Mouse (Mus musculus) thymus, adult 2 months (tissue): ENCODE results near the gene Htra1.

ENCODE experiments used
- CTCF ChIP-seq: fragments of 200-500 bp; IDR thresholded peaks from 2 replicates; pipeline ENCODE4 v1.5.1; 2012; ENCODE audit warnings: mild to moderate bottlenecking, control low read depth, low read length, moderate library complexity, borderline replicate concordance; ENCODE audit not compliant: control insufficient read depth, poor library complexity, insufficient read depth; ENCODE audit errors: extremely low read depth
- POLR2A ChIP-seq: fragments of 200-500 bp; IDR thresholded peaks from 2 replicates; pipeline ENCODE4 v1.6.1; 2012; ENCODE audit warnings: mild to moderate bottlenecking, low read length, control low read depth, moderate library complexity; ENCODE audit not compliant: control insufficient read depth, poor library complexity, insufficient read depth; ENCODE audit errors: extremely low read depth

DNA sequence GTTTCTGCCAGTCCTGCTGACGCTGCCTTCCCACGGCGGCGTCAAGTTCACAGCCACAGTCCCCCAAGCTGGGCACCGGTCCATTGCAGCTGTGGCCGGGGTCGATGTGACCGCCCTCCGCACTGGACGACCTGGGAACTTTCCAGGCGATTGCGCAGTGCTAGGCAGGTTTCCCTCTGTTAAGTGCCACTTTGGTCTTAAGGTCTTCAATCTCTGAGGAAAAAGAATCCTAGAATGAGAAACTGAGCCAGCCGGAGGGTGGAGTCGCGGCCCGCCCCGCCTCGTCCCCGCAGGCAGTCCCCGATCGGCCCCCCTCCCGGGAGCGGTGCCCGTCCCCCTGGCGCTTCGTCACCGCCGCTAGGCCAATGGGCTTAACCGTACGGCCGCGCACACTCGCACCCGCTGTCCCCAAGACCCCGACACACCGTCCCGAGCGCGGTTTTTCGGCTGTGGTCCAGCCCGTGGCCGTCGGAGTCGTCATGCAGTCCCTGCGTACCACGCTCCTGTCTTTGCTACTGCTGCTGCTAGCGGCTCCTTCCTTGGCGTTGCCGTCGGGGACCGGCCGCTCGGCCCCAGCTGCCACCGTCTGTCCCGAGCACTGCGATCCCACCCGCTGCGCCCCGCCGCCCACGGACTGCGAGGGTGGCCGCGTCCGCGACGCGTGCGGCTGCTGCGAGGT, at the start of gene Htra1:
- TF ChIP-seq CTCF (no peak), POLR2A (no peak)
